Mouse (Mus musculus): ENCODE measurements around the gene Mbnl2.
A peak's percentile ranks its signal among the peaks of the same experiment; 100 is the strongest.

Mbnl2 gene

DNA sequence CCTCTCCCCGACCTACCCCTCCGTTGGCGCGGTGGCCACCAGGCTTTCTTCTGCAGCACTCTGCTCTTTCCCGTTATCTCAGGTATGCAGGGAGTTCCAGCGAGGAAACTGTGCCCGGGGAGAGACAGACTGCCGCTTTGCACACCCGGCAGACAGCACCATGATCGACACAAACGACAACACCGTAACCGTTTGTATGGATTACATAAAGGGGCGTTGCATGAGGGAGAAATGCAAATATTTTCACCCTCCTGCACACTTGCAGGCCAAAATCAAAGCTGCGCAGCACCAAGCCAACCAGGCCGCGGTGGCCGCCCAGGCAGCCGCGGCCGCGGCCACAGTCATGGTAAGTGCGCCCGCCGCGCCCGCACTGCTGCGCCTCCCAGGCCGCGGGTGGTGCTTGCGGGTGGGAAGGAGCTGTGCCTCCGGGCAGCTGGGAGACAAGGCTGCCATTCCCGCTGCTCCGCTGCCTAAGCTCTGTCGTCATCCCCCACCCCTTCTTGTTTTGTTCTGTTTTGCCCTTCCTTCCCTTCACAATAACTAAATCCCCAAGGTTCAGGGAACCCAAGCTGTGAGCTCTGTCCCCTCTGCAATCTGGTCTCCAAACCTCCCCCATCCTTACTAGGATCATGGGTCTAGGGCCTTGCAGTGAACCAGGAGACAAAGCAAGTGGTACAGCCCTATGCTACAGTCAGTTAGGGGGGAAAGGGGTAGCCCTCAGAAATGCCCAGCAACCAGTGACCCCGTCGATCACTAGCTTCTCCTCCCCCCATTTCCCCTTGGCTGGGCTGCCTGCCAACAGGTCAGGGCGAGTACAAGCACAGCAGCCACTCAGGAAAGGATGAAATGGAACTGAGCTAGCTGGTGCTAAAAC, 113.6 kb downstream of the Mbnl2 start:
- DNase-seq: no peak

DNA sequence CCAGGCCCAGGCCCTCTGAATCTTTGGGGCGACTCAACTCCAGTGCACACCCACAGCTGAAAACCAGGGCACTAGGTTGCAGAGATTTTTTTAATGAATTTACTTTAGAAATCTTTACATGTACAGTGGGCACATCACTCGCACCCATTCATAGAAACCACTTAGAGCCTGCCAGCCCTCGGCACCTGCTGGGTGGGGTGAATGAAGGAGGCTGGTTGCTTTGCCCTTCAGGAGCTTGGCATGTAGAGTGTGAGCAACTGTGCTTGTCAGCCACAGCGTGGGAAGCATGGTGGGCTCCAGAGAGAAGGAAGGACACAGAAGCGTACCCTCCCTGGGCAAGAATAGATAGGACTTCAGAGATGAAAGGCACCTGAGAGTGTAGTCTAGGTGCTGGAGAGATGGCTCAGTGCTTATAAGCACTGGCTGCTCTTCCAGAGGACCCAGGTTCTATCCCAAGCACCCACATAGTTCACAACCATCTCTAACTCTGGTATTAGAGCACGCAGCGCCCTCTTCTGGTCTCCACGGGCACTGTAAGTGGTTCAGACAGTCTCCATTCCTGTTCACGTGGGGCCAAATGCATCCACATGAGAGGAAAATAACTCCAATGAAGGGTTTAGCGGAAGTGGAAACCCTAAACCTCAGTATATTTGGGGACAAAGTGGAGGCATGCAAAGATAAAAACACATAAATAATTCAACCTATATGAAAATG, 114.9 kb downstream of the Mbnl2 start:
- no peak for DNase-seq

DNA sequence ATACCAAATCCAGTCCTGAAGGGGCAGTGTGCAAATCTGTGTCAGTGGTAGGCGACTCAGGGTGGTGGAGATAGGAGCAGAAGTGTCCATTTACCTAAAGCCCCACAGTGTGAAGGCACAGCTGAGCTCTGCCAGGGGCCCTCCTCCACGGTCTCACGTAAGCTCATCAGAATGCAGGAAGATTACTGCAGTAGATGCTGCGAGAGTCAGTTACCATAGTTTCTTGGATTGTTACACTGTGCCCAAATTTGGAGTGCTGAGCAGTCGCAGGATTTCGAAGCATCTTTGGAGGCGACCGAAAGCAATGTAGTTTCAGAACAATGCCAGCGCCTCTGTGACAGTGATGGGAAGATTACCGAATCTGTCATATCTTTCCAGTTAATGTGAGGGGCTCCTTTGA, 116.2 kb downstream of the Mbnl2 start:
- DNase-seq: no peak

DNA sequence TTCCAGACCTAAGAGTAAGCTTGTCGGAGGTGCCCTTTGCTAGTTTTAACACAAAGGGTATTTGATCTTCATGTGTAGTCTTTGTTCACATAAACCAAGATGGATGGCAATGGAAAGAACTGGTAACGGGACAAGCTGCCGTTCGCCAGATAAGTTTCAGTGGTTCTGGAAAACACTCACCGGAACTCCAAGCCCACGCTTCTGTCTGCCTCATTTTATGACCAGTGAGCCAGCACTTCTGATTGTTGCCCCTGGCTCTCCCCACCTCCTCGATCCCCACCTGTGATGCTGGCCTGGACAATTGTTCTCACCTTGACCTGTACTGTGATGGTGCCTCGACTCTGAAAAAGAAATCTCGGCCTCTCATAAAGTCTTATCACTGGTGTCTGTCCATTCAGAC, 117.0 kb downstream of the Mbnl2 start:
- no peak for DNase-seq

DNA sequence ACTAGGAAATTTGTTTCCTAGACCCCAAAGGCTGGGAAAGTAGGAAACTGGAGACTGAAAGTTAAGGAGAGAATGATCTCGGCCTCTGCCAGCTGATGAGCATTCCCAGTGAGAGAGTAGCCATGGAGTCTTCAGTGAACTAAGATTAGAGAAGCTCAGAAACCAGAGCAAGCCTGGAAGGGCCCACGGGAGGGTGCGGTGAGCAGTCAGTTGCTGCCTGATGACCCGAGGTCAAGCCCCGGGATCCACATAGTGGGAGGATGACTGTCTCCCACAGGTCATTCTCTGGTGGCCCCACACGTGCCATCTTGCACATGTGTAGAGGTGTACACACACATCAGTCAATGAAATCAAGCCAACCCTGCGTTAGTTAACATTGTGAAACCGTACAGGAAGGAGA, 118.0 kb downstream of the Mbnl2 start:
- DNase-seq: no peak

DNA sequence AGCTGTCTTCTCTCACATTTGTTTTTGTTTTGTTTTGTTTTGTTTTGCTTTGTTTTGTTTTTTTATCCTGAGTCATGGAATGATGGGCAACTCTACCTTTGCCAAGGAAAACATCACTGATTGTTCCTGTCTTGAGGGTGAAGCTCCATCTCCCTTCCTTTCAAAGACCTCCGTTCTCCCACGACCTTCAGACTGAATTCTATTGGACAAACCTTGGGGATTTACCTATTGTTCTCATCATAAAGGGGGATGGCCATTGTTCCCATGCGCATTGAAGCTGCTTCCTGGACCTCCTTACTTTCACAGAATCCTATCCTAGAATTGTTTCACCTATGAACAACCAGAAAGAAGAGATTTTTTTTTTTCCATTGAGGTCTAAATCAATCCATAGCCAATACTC, 118.7 kb downstream of the Mbnl2 start:
- DNase-seq: no peak

DNA sequence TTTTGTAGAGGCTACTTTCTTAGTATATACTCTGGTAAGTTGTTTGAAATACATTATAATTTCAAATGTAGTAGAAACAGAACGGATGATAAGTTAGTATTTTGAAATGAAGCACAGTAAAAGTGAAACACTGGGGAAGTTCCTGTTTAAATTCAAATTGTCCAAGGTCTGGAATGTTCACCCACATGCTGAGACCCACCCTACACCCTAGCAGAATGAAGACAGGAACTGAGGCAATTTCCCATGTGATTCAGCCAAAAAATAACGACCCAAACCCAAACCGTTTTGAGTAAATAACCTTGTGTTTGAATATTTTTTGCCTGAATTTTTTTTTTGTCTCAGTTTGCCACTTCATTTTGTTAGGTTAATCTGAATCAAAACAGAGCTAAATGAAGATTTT, 119.4 kb downstream of the Mbnl2 start:
- no peak for DNase-seq

DNA sequence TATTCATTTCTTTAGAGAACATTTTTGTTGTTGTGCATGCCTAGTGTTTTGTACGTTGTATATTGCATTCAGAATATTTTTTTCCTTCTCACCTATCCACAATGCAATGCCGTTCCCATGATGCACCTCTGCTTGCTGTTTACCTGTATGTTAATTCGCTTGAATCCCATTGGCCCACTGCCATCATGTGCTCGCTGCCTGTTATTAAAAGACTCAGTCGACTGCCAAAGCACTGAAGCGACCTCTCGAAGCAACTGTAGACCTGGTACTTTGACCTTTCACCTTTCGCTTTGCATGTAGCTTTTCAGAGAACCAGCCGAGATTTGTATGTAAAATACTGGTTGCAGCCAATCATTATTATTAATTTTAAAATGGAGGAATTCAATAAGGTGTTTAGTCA, 120.0 kb downstream of the Mbnl2 start:
- no peak for DNase-seq

DNA sequence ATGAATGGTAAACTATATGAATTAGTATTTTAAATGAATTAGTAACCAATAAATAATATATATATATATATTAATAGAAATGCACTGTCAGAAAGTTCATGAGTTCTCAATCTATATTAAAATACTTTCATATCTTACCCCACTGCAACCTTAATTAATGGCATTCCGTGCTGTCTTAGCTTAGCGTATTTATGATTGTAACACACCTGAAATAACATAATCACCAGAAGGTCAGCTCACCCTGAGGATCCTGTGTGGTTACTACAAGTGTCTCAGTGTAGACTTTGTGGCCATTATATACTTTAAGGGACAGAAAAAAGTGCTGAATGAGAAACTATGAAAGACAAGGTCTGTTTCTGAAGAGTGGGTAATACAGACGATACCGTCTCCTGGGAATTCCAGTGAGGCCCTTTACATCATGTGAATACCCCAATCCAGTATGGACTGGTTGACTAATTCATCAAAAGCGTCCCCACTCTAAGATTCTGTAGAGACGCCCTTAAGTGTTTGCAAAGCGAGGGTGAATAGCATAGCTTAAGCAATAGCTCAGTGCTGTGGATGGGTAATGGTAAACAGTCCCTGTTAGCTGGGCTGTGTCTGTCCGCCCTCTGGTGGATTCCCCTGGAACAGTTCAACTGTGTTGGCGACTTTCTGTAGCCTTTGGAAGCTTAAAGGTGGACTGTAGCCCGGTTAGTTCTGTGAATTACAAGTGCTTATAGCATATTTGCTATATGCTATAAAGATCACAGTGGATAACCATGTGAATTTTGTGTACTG, 122.6 kb downstream of the Mbnl2 start:
- peak; percentile 71 to 73 for DNase-seq

DNA sequence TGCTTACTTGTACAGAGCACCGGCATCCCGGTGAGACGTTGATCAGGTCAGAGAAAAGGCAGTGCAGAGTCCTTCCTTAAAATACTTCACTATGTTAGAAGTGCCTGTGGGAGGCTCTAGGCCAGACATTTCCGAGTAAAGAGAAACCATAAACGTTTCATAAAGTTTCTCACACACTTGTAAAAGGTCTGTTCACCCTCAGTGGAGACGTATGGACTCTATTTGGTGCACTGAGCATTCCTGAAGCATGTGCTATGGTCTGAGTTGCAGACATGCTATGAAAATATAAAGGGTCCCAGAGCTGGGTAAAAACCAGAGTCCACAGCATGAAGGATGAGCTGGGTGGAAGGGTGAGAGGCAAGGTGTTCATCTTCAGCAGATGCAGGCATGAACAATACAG, 124.1 kb downstream of the Mbnl2 start:
- no peak for DNase-seq

DNA sequence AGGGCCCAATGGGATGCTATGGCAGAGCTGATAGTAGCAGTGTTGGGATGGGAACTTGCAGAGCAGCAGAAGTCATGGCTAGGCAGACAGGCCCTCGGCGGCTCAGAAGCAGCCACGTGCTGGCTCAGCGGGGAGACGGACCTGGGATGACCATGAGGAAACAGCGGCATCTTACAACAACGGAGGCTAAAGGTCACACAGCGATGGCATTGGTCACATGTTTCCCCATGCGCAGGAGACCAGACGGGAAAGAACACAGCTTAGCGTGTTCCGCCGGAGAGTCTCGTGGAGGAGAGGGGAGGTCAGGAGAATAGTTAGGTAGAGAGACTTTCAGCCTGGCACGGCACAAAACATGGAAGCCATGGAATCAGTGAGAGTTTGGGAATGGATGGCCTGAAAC, 125.7 kb downstream of the Mbnl2 start:
- DNase-seq: no peak

DNA sequence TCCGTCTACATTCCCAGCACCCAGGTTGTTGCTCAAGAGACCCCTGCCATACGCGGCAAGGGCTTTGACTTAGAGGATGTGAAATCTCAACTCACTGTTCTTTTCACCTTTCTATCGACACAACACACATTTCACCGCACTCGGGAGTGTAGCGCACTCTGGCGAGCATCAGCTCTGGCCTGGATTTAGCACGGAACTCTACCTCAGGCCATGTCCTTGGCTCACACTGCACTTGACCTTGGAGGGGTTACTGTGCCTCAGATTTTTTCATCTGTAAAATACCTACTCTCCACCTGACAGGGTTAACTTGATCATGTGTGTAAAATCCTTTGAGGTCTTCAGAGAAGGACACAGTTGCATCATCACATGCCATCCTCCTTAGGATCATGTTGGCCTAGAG, 127.2 kb downstream of the Mbnl2 start:
- DNase-seq: no peak

DNA sequence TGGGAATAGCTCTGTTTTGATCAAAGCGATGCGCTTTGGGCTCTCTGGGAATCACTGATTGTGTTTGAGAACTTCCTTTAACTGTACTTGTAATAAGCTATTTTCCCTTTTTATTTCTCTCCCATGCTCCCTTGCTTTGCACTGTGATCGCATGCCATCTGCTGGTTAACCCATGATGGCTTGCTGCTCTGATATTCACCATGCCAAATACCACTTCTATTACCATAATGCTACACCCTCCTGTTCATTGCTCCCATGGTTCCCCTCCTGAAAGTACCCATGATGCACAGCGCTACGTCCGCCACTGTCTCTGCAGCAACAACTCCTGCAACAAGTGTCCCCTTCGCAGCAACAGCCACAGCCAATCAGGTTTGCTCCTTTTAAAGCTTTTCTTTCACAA, 128.9 kb downstream of the Mbnl2 start:
- no peak for DNase-seq

DNA sequence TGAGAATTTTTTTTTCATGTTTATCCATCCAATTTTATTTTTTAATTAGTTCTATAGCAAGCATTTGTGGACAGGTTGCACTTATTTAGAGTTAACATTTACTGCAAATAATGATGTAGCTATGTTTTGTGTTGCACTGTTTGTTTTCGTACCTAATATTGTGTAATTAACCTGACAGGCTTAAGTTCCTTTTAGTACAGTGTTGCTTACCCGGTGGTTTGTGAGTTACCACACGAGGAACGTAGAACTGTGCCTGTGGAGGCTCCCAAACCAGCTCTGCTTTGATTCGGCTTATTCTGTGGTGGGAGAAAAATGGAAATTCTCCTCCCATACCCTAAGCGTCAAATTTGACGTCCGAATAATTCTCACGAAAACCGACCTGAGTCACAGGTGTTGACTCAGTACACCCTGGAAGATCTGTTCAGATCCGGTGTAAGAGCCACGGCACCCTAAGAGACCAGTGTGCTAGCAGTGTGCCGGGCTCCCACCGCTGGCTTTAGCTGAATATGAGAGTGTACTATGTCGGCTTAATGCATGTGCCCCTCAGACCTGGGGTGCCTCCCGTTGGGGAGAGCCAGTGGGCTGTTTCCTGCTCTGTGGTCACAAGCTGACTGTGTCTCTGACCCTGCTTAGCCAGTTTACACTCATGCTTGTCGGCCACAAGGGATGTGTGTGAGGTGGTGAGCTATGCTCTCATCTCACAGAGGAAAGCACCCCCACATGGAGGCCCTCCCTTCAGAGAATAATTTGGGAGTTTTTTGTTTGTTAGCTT, 129.5 kb downstream of the Mbnl2 start:
- peak; percentile 34 to 46 for DNase-seq

DNA sequence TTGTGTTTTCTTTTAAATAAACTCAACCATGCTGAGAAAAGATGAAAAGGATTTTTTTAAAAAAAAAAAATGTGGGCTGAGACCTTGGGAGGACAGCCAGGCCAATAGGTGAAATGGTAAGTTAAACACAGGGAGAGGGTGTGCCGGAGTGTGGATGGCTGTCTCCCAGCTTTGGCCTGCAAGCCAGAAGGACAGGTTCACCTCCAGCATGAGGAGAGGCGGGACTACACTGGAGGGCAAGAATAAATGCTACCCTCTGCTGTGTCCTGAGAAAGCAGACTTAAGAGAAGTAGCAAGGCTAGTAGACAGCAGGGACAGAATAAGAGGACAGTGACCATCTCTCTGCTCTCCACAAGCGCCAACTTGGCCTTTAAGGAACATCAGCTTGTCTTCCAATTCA, 130.1 kb downstream of the Mbnl2 start:
- no peak for DNase-seq

DNA sequence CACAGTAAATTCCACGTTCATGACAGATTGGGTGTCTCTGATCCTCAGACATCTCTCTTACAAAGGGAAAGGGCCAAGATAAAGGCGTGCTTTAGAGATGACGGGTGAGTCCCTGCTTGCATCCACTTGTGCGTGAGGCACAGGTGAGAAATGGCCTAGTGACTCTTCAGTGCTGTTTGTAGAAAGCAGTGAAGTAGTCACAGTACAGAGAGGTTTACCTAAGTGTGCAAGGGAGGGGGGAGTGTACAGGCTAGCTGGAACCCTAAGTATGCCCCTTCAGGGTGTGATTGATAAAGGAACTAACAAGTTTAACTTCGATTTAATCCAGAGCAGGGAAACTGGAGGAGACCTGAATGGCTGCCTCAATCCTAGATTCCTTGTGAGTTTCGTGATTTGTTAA, 130.8 kb downstream of the Mbnl2 start:
- DNase-seq: no peak

DNA sequence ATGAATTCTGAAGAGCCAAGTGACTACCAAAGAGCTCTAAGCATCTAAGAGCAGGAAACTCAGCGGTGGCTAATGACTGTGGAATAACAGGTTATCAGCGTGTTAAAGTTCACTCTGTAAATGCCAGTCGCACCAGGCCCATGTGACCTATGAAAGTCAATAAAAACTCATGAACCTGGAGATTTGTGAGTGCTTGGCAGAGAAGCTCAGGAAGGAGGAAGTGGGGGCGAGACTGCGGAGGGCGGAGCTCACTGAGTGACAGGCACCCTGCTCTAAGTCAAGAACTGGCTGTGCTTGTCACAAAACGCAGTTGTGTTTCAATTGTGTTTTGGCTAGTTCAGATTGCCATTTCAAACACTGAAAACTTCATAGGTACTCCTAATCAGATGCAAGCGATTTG, 131.4 kb downstream of the Mbnl2 start:
- peak; percentile 69 to 73 for DNase-seq

DNA sequence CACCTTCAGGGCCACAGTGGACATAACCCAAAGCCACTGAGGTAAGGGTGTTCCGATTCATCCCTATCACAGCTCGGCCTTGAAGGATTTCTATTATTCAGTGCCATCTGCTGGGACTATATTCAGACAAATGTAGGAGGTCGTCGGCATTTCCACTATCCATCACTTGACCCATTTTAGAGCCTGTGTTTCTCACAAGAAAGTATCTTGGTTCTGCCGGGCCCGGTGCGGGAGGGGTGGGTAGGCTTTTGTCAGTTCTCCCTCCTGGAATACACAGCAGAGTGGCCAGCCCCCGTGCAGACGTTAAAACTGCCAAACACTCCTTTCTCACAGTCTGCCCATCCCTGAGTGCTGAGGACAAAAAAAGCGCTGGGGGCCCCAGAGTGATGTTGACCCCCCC, 134.4 kb downstream of the Mbnl2 start:
- DNase-seq: no peak

DNA sequence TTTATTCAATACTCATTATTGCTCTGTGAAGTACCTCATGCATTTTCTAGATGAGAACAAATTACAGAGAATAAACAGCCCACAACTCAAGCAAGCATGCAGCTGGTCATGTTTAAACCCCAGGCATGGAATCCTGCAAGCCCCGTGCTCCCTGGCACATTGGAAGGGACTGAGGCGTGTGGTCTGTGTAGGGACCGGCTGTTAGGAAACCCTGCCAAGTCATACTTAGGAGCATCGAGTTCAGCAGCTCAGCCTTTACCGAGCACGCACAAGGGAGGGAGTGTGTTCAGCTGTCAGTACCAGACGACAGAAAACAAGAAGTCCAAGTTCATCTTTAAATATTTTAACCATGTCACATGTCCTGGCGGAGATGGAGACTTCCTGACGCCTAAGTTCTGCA, 141.4 kb downstream of the Mbnl2 start:
- no peak for DNase-seq

DNA sequence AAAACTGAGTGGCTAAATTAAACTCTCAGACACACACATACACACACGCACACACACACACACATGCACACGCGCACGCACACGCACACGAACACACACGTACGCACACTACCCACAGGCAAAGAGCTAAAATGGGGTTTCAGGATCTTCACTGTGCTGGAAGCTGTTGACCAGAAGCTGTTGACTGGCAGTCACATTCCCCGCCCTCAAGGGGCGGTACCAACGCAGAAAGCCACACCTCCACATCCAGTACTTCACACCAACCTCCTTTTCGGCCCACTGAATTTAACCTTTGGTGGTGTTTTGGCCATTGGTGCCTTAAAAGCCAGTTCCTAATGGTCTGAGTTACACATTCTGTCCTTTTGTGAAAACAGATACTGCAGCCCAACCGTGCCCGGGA, 143.5 kb downstream of the Mbnl2 start:
- no peak for DNase-seq

DNA sequence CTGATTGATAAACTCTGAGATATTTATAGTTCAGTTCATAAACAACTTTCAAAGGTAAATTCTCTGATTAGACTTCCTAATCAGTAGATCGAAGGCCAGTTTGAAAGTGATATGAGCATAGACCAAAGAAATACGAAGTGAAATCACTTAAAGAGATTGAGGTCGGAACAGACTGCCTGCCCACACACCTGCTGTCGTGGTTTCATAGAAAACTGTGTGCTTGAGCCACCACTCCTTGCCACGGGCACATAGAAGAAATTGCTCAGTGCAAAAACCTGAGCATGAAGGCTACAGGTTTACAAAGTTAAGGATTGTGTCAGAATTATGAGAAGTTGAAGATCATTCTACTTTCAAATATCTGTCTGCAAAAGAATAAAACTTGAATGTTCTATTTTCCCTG, 153.0 kb downstream of the Mbnl2 start:
- no peak for DNase-seq

DNA sequence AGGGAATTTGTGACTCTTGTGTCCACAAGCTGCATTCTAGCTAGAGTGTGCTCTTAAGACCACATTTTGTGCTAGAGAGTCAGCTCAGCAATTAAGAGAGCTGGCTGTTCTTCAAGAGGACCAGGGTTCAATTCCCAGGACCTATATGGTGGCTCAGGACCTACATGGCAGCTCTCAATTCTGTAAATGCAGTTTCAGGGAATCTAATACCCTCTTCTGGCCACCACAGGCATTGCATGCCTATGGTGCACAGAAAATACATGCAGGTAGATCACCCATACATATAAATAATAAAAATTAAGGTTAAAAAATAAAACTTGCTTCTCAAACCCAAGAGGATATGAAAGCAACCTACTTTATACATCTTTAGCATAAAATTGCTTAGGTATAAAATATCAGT, 157.3 kb downstream of the Mbnl2 start:
- DNase-seq: peak; percentile 43 to 52

DNA sequence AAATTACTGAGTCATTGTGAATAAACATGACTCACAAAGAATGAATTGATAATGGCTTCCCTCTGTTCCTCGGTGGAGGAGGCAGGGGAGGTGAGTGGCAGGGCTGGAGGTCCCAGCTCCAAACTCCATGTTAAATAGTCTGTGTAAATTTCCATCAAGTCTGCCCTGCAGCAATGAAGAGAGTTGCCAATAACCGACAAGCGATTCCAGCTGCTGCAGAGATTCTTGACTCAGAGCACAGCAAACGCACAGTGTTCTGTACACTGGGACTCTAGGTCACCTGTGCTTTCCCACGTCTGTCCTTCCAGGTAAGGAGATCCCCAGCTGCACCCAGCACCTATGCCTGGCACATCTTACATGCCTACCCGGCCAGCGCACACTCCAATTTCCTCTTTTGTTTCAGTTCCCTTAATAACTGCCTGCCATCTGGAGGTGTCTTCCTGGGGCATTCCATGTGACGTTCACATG, 158.5 kb downstream of the Mbnl2 start:
- peak; percentile 5 to 6 for DNase-seq

Data from B cell, adult 2 months (primary cell).